Mouse (Mus musculus): ENCODE measurements around the gene Rnf19b.

- TF ChIP-seq POLR2A (IDR thresholded peaks at IDR 0.05; ENCODE audit: low read depth, low read length) = no peak
- TF ChIP-seq CTCF (conservative IDR thresholded peaks at IDR 0.05; ENCODE audit: insufficient read depth, insufficient read length, low read depth, low read length) = no peak
These were observed 10.2 kb upstream of the Rnf19b start for GRCm38 (mm10) chr4:129047721-129048421.

Data from kidney, adult 2 months (tissue).